Comparison of ENCODE assay signal across 9 mouse cellular contexts in genomic region chr2:84870623-84871160, GRCm38 (mm10). TPM values are rescaled to one million over a fixed set of nuclear protein-coding genes. Genes with fewer than 3 reads are reported as not detected.
DNase-seq lines count a peak whose midpoint lies in the region; ATAC-seq and TF ChIP-seq lines count a peak whose summit lies in the region.
"Had no signal": no experiment of that assay in that cellular context is flagged by ENCODE, and none has a peak within 500 bp of the region (broad histone marks: within the 10 kb centered on the region; RNA-seq: fewer than 3 reads in every experiment).

No protein-coding gene starts in this region.

- H3K4me2 ChIP-seq in limb, embryonic 11.5 days (ENCODE audit: low read depth, severe bottlenecking): no peak overlapping the region
- H3K4me2 ChIP-seq in liver, postnatal 0 days (ENCODE audit: low read depth, low read length): no peak overlapping the region
- H3K4me2 ChIP-seq in midbrain, embryonic 13.5 days (replicated peaks): no peak overlapping the region
- no peak overlapping the region for H3K4me2 ChIP-seq in midbrain, embryonic 14.5 days (ENCODE audit: low read length)

- peak; percentile 47 to 69 (median 57) for TF ChIP-seq CTCF in MEL (IDR thresholded peaks at IDR 0.05 in 2 of 3, conservative IDR thresholded peaks at IDR 0.05 in 1 of 3; ENCODE audit: control insufficient read depth in 1 of 3, insufficient read depth in 1 of 3, low read depth in 2 of 3, low read length in 3 of 3, poor library complexity in 1 of 3, severe bottlenecking in 1 of 3)
- TF ChIP-seq CTCF in liver, postnatal 0 days (IDR thresholded peaks at IDR 0.05; ENCODE audit: low read depth): peak; percentile 74

- no peak overlapping the region for H3K27ac ChIP-seq in limb, embryonic 11.5 days (replicated peaks; ENCODE audit: low read depth, low read length)
- H3K27ac ChIP-seq in limb, embryonic 10.5 days: no peak overlapping the region
- H3K27ac ChIP-seq in MEL (ENCODE audit: control insufficient read depth, low read depth, low read length): no peak overlapping the region
- no peak overlapping the region for H3K27ac ChIP-seq in liver, postnatal 0 days (ENCODE audit: low read depth)
- H3K27ac ChIP-seq in midbrain, embryonic 13.5 days: no peak overlapping the region
- H3K27ac ChIP-seq in midbrain, embryonic 14.5 days (replicated peaks; ENCODE audit: low read depth, low read length): no peak overlapping the region

- no peak overlapping the region for H3K9ac ChIP-seq in limb, embryonic 11.5 days (ENCODE audit: low read length)
- H3K9ac ChIP-seq in MEL (ENCODE audit: control insufficient read depth, low read depth, low read length, poor library complexity, severe bottlenecking): no peak overlapping the region
- no peak overlapping the region for H3K9ac ChIP-seq in liver, postnatal 0 days (replicated peaks)
- no peak overlapping the region for H3K9ac ChIP-seq in midbrain, embryonic 13.5 days (replicated peaks)
- H3K9ac ChIP-seq in midbrain, embryonic 14.5 days (replicated peaks; ENCODE audit: low read length): no peak overlapping the region

- 65% methylated on average over 4 of the region's 4 CpGs for WGBS in limb, embryonic 11.5 days
- WGBS in limb, embryonic 10.5 days: 66% methylated on average over 4 of the region's 4 CpGs
- WGBS in liver, postnatal 0 days (ENCODE audit: insufficient replicate concordance): 26% methylated on average over 4 of the region's 4 CpGs
- 65% methylated on average over 4 of the region's 4 CpGs for WGBS in midbrain, embryonic 13.5 days
- 70% methylated on average over 4 of the region's 4 CpGs for WGBS in midbrain, embryonic 14.5 days

- H3K9me3 ChIP-seq in limb, embryonic 11.5 days (ENCODE audit: control insufficient read depth, low read length): no peaks in the 10 kb centered on the region
- no peaks in the 10 kb centered on the region for H3K9me3 ChIP-seq in limb, embryonic 10.5 days (replicated peaks)
- H3K9me3 ChIP-seq in MEL (replicated peaks; ENCODE audit: insufficient read depth, low read length): no peaks in the 10 kb centered on the region
- no peaks in the 10 kb centered on the region for H3K9me3 ChIP-seq in liver, postnatal 0 days (ENCODE audit: low read length)
- no peaks in the 10 kb centered on the region for H3K9me3 ChIP-seq in midbrain, embryonic 13.5 days
- no peaks in the 10 kb centered on the region for H3K9me3 ChIP-seq in midbrain, embryonic 14.5 days (ENCODE audit: control insufficient read depth, low read length)

- no peak for ATAC-seq in limb, embryonic 11.5 days (ENCODE audit: insufficient number of reproducible peaks, low FRiP score, low TSS enrichment, low read depth)
- ATAC-seq in liver, postnatal 0 days: no peak
- ATAC-seq in midbrain, embryonic 13.5 days: no peak
- ATAC-seq in midbrain, embryonic 14.5 days (ENCODE audit: low FRiP score, low TSS enrichment): no peak

- no peaks in the 10 kb centered on the region for H3K36me3 ChIP-seq in limb, embryonic 11.5 days (ENCODE audit: control insufficient read depth, insufficient read depth, low read length)
- H3K36me3 ChIP-seq in limb, embryonic 10.5 days: no peaks in the 10 kb centered on the region
- H3K36me3 ChIP-seq in MEL (ENCODE audit: control insufficient read depth in 1 of 2, insufficient read depth in 2 of 2, low read length in 2 of 2): peaks cover 0 to 25% of the 10 kb centered on the region in 2 experiments; a peak in 2 of 4 replicates
- H3K36me3 ChIP-seq in liver, postnatal 0 days (replicated peaks; ENCODE audit: insufficient read depth, low read length): no peaks in the 10 kb centered on the region
- H3K36me3 ChIP-seq in midbrain, embryonic 13.5 days: no peaks in the 10 kb centered on the region; the same call in 1 of the 2 replicates
- H3K36me3 ChIP-seq in midbrain, embryonic 14.5 days (ENCODE audit: control insufficient read depth, insufficient read depth, low read length): no peaks in the 10 kb centered on the region

- peak; percentile 29 to 60 for DNase-seq in cerebellum, postnatal 10 days
- no peak for DNase-seq in cerebellum, adult 11-12 months
- DNase-seq in limb, embryonic 11.5 days (ENCODE audit: low spot score): peak; percentile 56
- DNase-seq in limb, embryonic 10.5 days (ENCODE audit: low spot score): no peak
- DNase-seq in MEL (ENCODE audit: low read depth, low spot score): peak; percentile 63
- DNase-seq in liver, postnatal 0 days: peak; percentile 74
- no peak for DNase-seq in midbrain, embryonic 14.5 days

- no peak for TF ChIP-seq EP300 in MEL (IDR thresholded peaks at IDR 0.05; ENCODE audit: low read depth in 1 of 2, low read length in 2 of 2)
- TF ChIP-seq EP300 in liver, postnatal 0 days (IDR thresholded peaks at IDR 0.05; ENCODE audit: low read depth): no peak

- no peak for TF ChIP-seq POLR2A in MEL (IDR thresholded peaks at IDR 0.05; ENCODE audit: control insufficient read depth in 1 of 2, insufficient read depth in 1 of 2, low read depth in 1 of 2, low read length in 2 of 2, poor library complexity in 1 of 2)

- TF ChIP-seq RAD21 in MEL (IDR thresholded peaks at IDR 0.05; ENCODE audit: low read depth, low read length): peak; percentile 17

- H3K4me3 ChIP-seq in limb, embryonic 11.5 days (ENCODE audit: low read depth, low read length): no peak overlapping the region
- no peak overlapping the region for H3K4me3 ChIP-seq in limb, embryonic 10.5 days
- H3K4me3 ChIP-seq in MEL (ENCODE audit: control insufficient read depth in 1 of 2, insufficient read depth in 1 of 2, low read depth in 2 of 2, low read length in 2 of 2): no peak overlapping the region
- no peak overlapping the region for H3K4me3 ChIP-seq in liver, postnatal 0 days (ENCODE audit: low read depth, low read length)
- no peak overlapping the region for H3K4me3 ChIP-seq in midbrain, embryonic 13.5 days (replicated peaks)
- no peak overlapping the region for H3K4me3 ChIP-seq in midbrain, embryonic 14.5 days (replicated peaks; ENCODE audit: low read depth, low read length)
- H3K4me3 ChIP-seq: myocyte had no signal

- H3K27me3 ChIP-seq in limb, embryonic 11.5 days (ENCODE audit: control insufficient read depth, insufficient read depth, low read length): peaks cover 74% of the 10 kb centered on the region
- H3K27me3 ChIP-seq in limb, embryonic 10.5 days (ENCODE audit: low read depth, poor library complexity, severe bottlenecking): peaks cover 100% of the 10 kb centered on the region
- H3K27me3 ChIP-seq in MEL (ENCODE audit: control insufficient read depth in 1 of 2, insufficient read depth in 2 of 2, low read length in 2 of 2): no peaks in the 10 kb centered on the region
- peaks cover 85% of the 10 kb centered on the region for H3K27me3 ChIP-seq in liver, postnatal 0 days (ENCODE audit: insufficient read depth, low read length)
- H3K27me3 ChIP-seq in midbrain, embryonic 13.5 days: peaks cover 100% of the 10 kb centered on the region
- H3K27me3 ChIP-seq in midbrain, embryonic 14.5 days (ENCODE audit: control insufficient read depth, insufficient read depth, low read length): peaks cover 61% of the 10 kb centered on the region

- H3K79me2 ChIP-seq in MEL (ENCODE audit: control insufficient read depth, insufficient read depth, low read length, poor library complexity): no peaks in the 10 kb centered on the region

- peaks cover 10% of the 10 kb centered on the region for H3K4me1 ChIP-seq in limb, embryonic 11.5 days (ENCODE audit: control insufficient read depth, insufficient read depth, low read length)
- peaks cover 20% of the 10 kb centered on the region for H3K4me1 ChIP-seq in limb, embryonic 10.5 days
- peaks cover 16 to 39% of the 10 kb centered on the region in 2 experiments for H3K4me1 ChIP-seq in MEL (ENCODE audit: control insufficient read depth in 1 of 2, insufficient read depth in 2 of 2, low read length in 2 of 2)
- peaks cover 17% of the 10 kb centered on the region for H3K4me1 ChIP-seq in liver, postnatal 0 days (ENCODE audit: insufficient read depth)
- H3K4me1 ChIP-seq in midbrain, embryonic 13.5 days (replicated peaks): peaks cover 24% of the 10 kb centered on the region
- peaks cover 12% of the 10 kb centered on the region; the same call in 1 of the 2 replicates for H3K4me1 ChIP-seq in midbrain, embryonic 14.5 days (ENCODE audit: control insufficient read depth, insufficient read depth, low read length)

RNA-seq across cellular contexts. Expression of gene Rtn4rl2, which starts 15.8 kb away (rescaled TPM):
- 0.75 and 0.96 TPM in 2 replicates for polyA plus RNA-seq in limb, embryonic 11.5 days (2014; fragmentation: Nextera tagmentation; extraction: Ambion mirVana)
- 0.74 and 1.0 TPM in 2 replicates for polyA plus RNA-seq in limb, embryonic 10.5 days (2016; fragmentation: Nextera tagmentation; extraction: Ambion mirVana)
- 0.12 TPM in 1 of 2 replicates, not detected in the other for total RNA-seq in MEL (2012; rRNA removed)
- 1 to 10 TPM in 1 of 2 experiments, not detected in 1; 1.1 TPM for polyA plus RNA-seq in MEL (2012; ENCODE audit: insufficient read depth in 1 of 2, insufficient read length in 2 of 2, low read depth in 1 of 2, low replicate concordance in 2 of 2, missing spikeins in 1 of 2)
- 0.14 and 0.31 TPM in 2 replicates for polyA plus RNA-seq in liver, postnatal 0 days (2015; fragmentation: Nextera tagmentation; extraction: Ambion mirVana)
- 2.2 and 3.6 TPM in 2 replicates for polyA plus RNA-seq in midbrain, embryonic 13.5 days (2015; fragmentation: Nextera tagmentation; extraction: Ambion mirVana)
- polyA plus RNA-seq in midbrain, embryonic 14.5 days (2014; fragmentation: Nextera tagmentation; extraction: Ambion mirVana): 4.5 and 5.6 TPM in 2 replicates

RNA-seq across cellular contexts. Expression of gene Slc43a1, which starts 32.0 kb away (rescaled TPM):
- polyA plus RNA-seq in limb, embryonic 11.5 days (2014; fragmentation: Nextera tagmentation; extraction: Ambion mirVana): 36.0 and 37.8 TPM in 2 replicates
- polyA plus RNA-seq in limb, embryonic 10.5 days (2016; fragmentation: Nextera tagmentation; extraction: Ambion mirVana): 36.6 and 42.6 TPM in 2 replicates
- total RNA-seq in MEL (2012; rRNA removed): 93.3 and 131 TPM in 2 replicates
- 100 to 1,000 TPM in 1 of 2 experiments, 10 to 100 TPM in 1; 69.8 to 108 TPM for polyA plus RNA-seq in MEL (2012; ENCODE audit: insufficient read depth in 1 of 2, insufficient read length in 2 of 2, low read depth in 1 of 2, low replicate concordance in 2 of 2, missing spikeins in 1 of 2)
- 67.8 and 74.2 TPM in 2 replicates for polyA plus RNA-seq in liver, postnatal 0 days (2015; fragmentation: Nextera tagmentation; extraction: Ambion mirVana)
- polyA plus RNA-seq in midbrain, embryonic 13.5 days (2015; fragmentation: Nextera tagmentation; extraction: Ambion mirVana): 2.6 and 3.3 TPM in 2 replicates
- polyA plus RNA-seq in midbrain, embryonic 14.5 days (2014; fragmentation: Nextera tagmentation; extraction: Ambion mirVana): 0.90 and 2.4 TPM in 2 replicates

RNA-seq across cellular contexts. Expression of gene Timm10, which starts 43.9 kb away (rescaled TPM):
- polyA plus RNA-seq in limb, embryonic 11.5 days (2014; fragmentation: Nextera tagmentation; extraction: Ambion mirVana): 46.9 and 53.6 TPM in 2 replicates
- 64.5 and 71.0 TPM in 2 replicates for polyA plus RNA-seq in limb, embryonic 10.5 days (2016; fragmentation: Nextera tagmentation; extraction: Ambion mirVana)
- total RNA-seq in MEL (2012; rRNA removed): 165 and 193 TPM in 2 replicates
- 100 to 1,000 TPM in 1 of 2 experiments, not detected in 1; 129 TPM for polyA plus RNA-seq in MEL (2012; ENCODE audit: insufficient read depth in 1 of 2, insufficient read length in 2 of 2, low read depth in 1 of 2, low replicate concordance in 2 of 2, missing spikeins in 1 of 2)
- polyA plus RNA-seq in liver, postnatal 0 days (2015; fragmentation: Nextera tagmentation; extraction: Ambion mirVana): 59.8 and 63.9 TPM in 2 replicates
- polyA plus RNA-seq in midbrain, embryonic 13.5 days (2015; fragmentation: Nextera tagmentation; extraction: Ambion mirVana): 53.6 and 54.5 TPM in 2 replicates
- polyA plus RNA-seq in midbrain, embryonic 14.5 days (2014; fragmentation: Nextera tagmentation; extraction: Ambion mirVana): 58.6 and 80.6 TPM in 2 replicates

RNA-seq across cellular contexts. Expression of gene Smtnl1, which starts 48.2 kb away (rescaled TPM):
- 0.10 and 0.32 TPM in 2 replicates for polyA plus RNA-seq in limb, embryonic 11.5 days (2014; fragmentation: Nextera tagmentation; extraction: Ambion mirVana)
- polyA plus RNA-seq in limb, embryonic 10.5 days (2016; fragmentation: Nextera tagmentation; extraction: Ambion mirVana): 0.11 and 0.56 TPM in 2 replicates
- total RNA-seq in MEL (2012; rRNA removed): not detected in 2 replicates
- polyA plus RNA-seq in MEL (2012; ENCODE audit: insufficient read depth in 1 of 2, insufficient read length in 2 of 2, low read depth in 1 of 2, low replicate concordance in 2 of 2, missing spikeins in 1 of 2): not detected
- polyA plus RNA-seq in liver, postnatal 0 days (2015; fragmentation: Nextera tagmentation; extraction: Ambion mirVana): 0.15 and 0.98 TPM in 2 replicates
- not detected in 2 replicates for polyA plus RNA-seq in midbrain, embryonic 13.5 days (2015; fragmentation: Nextera tagmentation; extraction: Ambion mirVana)
- polyA plus RNA-seq in midbrain, embryonic 14.5 days (2014; fragmentation: Nextera tagmentation; extraction: Ambion mirVana): not detected in 2 replicates

Comparison
In these comparisons a context has a peak if more than half of its experiments do, and no peak if none do; other contexts are left out.
1. DNase-seq: peak in cerebellum, postnatal 10 days (2 of 2), limb, embryonic 11.5 days (single experiment), MEL (single experiment) and liver, postnatal 0 days (single experiment); none in cerebellum, adult 11-12 months (single experiment), limb, embryonic 10.5 days (single experiment) and midbrain, embryonic 14.5 days (single experiment).